Mouse (Mus musculus) stomach, postnatal 0 days (tissue): ENCODE measurements around the gene Snn. TPM values are rescaled to one million over a fixed set of nuclear protein-coding genes. Genes with fewer than 3 reads are reported as not detected.

Source experiments
- ATAC-seq: fragments of 200-750 bp; cut with Nextera tagmentation; 2 replicates; pipeline ENCODE4 v1.8.0; 2017; ENCODE audit not compliant: low FRiP score, low TSS enrichment
- DNase-seq: peaks from one replicate; pipeline ENCODE4 v3.0.0-alpha.2; 2016; ENCODE audit warnings: low spot score
- H3K27ac ChIP-seq: fragments of 300-500 bp; sonication (generic); replicated peaks from 2 replicates; pipeline ENCODE4 v1.5.1; 2014; ENCODE audit warnings: mild to moderate bottlenecking, control low read depth
- H3K27me3 ChIP-seq: fragments of 300-500 bp; sonication (generic); 2 replicates; pipeline ENCODE4 v1.6.1; 2014; ENCODE audit warnings: low read length; ENCODE audit not compliant: control insufficient read depth, insufficient read depth
- H3K36me3 ChIP-seq: fragments of 300-500 bp; sonication (generic); 2 replicates; pipeline ENCODE4 v1.6.1; 2014; ENCODE audit warnings: low read length, mixed read lengths; ENCODE audit not compliant: control insufficient read depth, insufficient read depth
- H3K4me1 ChIP-seq: fragments of 300-500 bp; sonication (generic); replicated peaks from 2 replicates; pipeline ENCODE4 v1.6.1; 2014; ENCODE audit warnings: antibody characterized with exemption; ENCODE audit not compliant: control insufficient read depth, insufficient read depth
- H3K4me2 ChIP-seq: fragments of 300-500 bp; sonication (generic); replicated peaks from 2 replicates; pipeline ENCODE4 v1.6.1; 2014; ENCODE audit warnings: low read depth, mild to moderate bottlenecking, control low read depth, moderate library complexity
- H3K4me3 ChIP-seq: fragments of 300-500 bp; sonication (generic); 2 replicates; pipeline ENCODE4 v1.5.1; 2014; ENCODE audit warnings: low read depth, low read length, control low read depth
- H3K9ac ChIP-seq: fragments of 300-500 bp; sonication (generic); 2 replicates; pipeline ENCODE4 v1.6.1; 2014; ENCODE audit warnings: mild to moderate bottlenecking, low read length, control low read depth, mixed read lengths
- H3K9me3 ChIP-seq: fragments of 300-500 bp; sonication (generic); 2 replicates; pipeline ENCODE4 v1.6.1; 2016; ENCODE audit warnings: low read length; ENCODE audit not compliant: control insufficient read depth
- CTCF ChIP-seq: IDR thresholded peaks from 2 replicates; pipeline ENCODE4 v1.5.1; 2016; ENCODE audit warnings: antibody characterized with exemption, low read depth, mild to moderate bottlenecking, moderate library complexity
- EP300 ChIP-seq: optimal IDR thresholded peaks from 2 replicates; pipeline ENCODE3; 2016; ENCODE audit warnings: antibody characterized with exemption
- WGBS: fragments of 180-500 bp; shearing (Covaris S2); extraction: QIAGEN DNeasy Blood & Tissue Kit; methylation state at CpG from one replicate; pipeline ENCODE4 v1.1.7; 2014; 5-methylcytosine and 5-hydroxymethylcytosine counted together
- polyA plus RNA-seq: library from polyadenylated mRNA; unstranded; fragments of >200 nt; fragmentation: Nextera tagmentation; extraction: Ambion mirVana; gene quantifications from 2 replicates; pipeline ENCODE4 v1.2.1, GENCODE M21; 2015

Gene Snn
- polyA plus RNA-seq, 1 experiment from 2014 or later, result 11.8 TPM

DNA sequence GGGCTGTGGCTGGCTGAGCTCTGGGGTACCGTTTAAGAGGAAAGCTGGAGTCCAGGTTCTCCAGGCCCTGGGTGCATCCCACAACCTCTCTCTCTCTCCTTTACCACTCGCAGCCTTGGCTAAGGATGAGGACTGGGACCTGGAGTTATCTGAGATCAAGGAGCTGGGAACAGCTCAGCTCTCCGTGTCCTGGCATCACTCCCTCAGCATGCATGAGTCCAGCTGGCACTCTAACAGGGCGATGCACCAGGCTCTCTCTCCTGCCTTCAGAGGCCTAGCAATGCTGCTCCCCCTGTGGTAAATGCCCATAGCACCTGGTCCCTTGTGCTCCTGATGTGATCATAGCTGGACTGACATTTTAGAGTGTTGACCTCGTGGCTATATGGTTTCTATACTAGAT, 10.4 kb downstream of the Snn start:
- DNase-seq, result no peak
- H3K4me3 ChIP-seq, result no peak overlapping the region
- ATAC-seq, result no peak
- no peak overlapping the region for H3K27ac ChIP-seq
- H3K9ac ChIP-seq, result no peak overlapping the region
- WGBS, result 85% methylated on average over 5 of the region's 5 CpGs
- peaks cover 4% of the 10 kb centered on the region for H3K4me1 ChIP-seq
- no peaks in the 10 kb centered on the region for H3K27me3 ChIP-seq
- no peaks in the 10 kb centered on the region for H3K9me3 ChIP-seq
- H3K36me3 ChIP-seq, result peaks cover 10% of the 10 kb centered on the region; the same call in 1 of the 2 replicates
- TF ChIP-seq CTCF, result no peak
- TF ChIP-seq EP300, result no peak
- no peak overlapping the region for H3K4me2 ChIP-seq

- WGBS, result 85% methylated on average over 4 of the region's 4 CpGs
- Histone ChIP-seq H3K27ac (no peak overlapping the region; the same call in 1 of the 2 replicates), H3K9ac (no peak overlapping the region), H3K4me1 (peaks cover 4% of the 10 kb centered on the region), H3K9me3 (no peaks in the 10 kb centered on the region), H3K36me3 (peaks cover 10% of the 10 kb centered on the region; the same call in 1 of the 2 replicates), H3K4me3 (no peak overlapping the region), H3K27me3 (no peaks in the 10 kb centered on the region), H3K4me2 (no peak overlapping the region)
- DNase-seq (no peak), ATAC-seq (no peak)
- TF ChIP-seq EP300 (no peak), CTCF (no peak)
These were observed 11.1 kb downstream of the Snn start for GRCm38 (mm10) chr16:11071887-11072286.

- Histone ChIP-seq H3K36me3 (peaks cover 10% of the 10 kb centered on the region; the same call in 1 of the 2 replicates), H3K4me1 (peaks cover 3% of the 10 kb centered on the region), H3K4me3 (no peak overlapping the region), H3K27me3 (no peaks in the 10 kb centered on the region), H3K9ac (no peak overlapping the region), H3K4me2 (no peak overlapping the region), H3K27ac (no peak overlapping the region), H3K9me3 (no peaks in the 10 kb centered on the region)
- DNase-seq (no peak), ATAC-seq (no peak)
- no peak for TF ChIP-seq EP300
- no peak for TF ChIP-seq CTCF
- 76% methylated on average over 8 of the region's 8 CpGs for WGBS
These were observed 11.7 kb downstream of the Snn start for GRCm38 (mm10) chr16:11072454-11072853.

GRCm38 (mm10) chr16:11073060-11073459, 12.3 kb downstream of the Snn start:
- H3K27ac ChIP-seq, result no peak overlapping the region
- no peak for ATAC-seq
- no peak overlapping the region for H3K4me3 ChIP-seq
- WGBS, result 52% methylated on average over 6 of the region's 6 CpGs
- no peaks in the 10 kb centered on the region for H3K4me1 ChIP-seq
- no peaks in the 10 kb centered on the region for H3K9me3 ChIP-seq
- H3K36me3 ChIP-seq, result peaks cover 13% of the 10 kb centered on the region
- TF ChIP-seq CTCF, result no peak
- no peak for TF ChIP-seq EP300
- no peak overlapping the region for H3K4me2 ChIP-seq
- H3K27me3 ChIP-seq, result no peaks in the 10 kb centered on the region
- no peak for DNase-seq
- H3K9ac ChIP-seq, result no peak overlapping the region

DNA sequence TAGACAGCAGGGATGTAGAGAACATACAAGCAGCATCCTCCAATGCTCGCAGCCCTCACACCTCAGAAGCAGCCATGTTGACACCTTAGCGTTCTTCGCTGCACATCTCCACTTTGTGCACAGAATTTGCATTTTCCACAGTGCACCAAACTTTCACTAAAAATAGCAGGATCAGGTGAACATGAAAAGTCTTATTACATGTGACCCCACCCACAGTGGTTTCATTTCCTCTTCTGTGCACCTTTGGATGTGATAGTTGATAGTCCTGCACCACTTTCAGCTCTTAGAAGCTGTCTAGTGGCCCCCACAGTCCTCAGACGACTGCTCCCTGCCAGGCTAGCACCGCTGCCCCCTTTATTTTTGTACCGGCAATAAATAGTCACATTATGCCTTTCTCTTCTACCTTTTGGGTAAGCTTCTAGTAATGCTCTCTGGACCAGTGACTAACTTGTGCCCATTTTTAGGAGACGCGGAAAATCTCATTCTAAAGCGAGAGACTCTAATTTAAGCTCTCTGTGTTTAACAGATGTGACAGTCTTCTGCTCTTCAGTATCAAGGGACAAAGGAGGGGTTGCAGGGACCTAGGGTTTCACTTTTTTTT, 17.0 kb downstream of the Snn start:
- WGBS, result 92% methylated on average over 9 of the region's 9 CpGs
- no peak overlapping the region for H3K9ac ChIP-seq
- H3K9me3 ChIP-seq, result no peaks in the 10 kb centered on the region
- H3K27ac ChIP-seq, result no peak overlapping the region
- H3K4me1 ChIP-seq, result no peaks in the 10 kb centered on the region
- TF ChIP-seq CTCF (no peak), EP300 (no peak)
- H3K27me3 ChIP-seq, result no peaks in the 10 kb centered on the region
- peaks cover 24% of the 10 kb centered on the region for H3K36me3 ChIP-seq
- ATAC-seq (no peak), DNase-seq (no peak)
- H3K4me2 ChIP-seq, result no peak overlapping the region
- no peak overlapping the region for H3K4me3 ChIP-seq

DNA sequence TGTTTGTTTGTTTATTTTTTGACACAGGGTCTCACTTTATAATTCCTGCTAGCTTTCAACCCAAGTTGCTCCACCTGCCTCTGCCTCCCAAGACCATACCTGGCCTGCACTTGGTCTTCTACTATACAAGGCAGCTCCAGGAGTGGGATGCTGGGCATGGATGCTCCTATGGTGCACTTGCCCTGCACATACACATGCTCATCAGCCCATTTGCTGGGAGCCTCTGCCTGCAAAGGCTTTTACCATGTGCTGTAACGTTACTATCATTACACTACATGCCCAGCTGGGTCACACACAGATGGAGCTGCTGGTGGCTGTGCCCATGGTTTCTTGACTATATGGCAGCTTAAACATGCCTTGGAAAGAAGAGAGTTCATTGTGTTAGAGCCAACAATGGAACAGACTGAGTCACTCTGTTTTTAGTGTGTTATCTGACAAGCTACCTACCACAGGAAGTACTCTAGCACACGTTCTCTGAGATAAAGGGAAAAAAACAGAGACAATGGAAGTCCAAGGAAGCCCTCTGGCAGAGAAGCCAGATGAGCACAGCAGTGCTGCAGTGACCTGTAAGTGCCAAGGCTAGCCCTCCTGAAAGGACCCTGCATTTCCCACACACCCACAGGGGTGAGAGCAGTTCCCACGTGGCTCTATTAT, 17.6 kb downstream of the Snn start:
- Histone ChIP-seq H3K9ac (no peak overlapping the region), H3K27me3 (no peaks in the 10 kb centered on the region), H3K36me3 (peaks cover 31% of the 10 kb centered on the region), H3K4me1 (no peaks in the 10 kb centered on the region), H3K4me3 (no peak overlapping the region), H3K27ac (no peak overlapping the region), H3K4me2 (no peak overlapping the region), H3K9me3 (no peaks in the 10 kb centered on the region)
- TF ChIP-seq CTCF (no peak), EP300 (no peak)
- ATAC-seq, result no peak
- DNase-seq, result no peak
- 57% methylated on average over 3 of the region's 3 CpGs for WGBS
